Mouse (Mus musculus) liver, postnatal 0 days (tissue): ENCODE results near the gene Dclk1.

Experiments used
- CTCF ChIP-seq: sonication (generic); IDR thresholded peaks from 2 replicates; pipeline ENCODE4 v1.5.1; 2016; ENCODE audit warnings: antibody characterized with exemption, low read depth
- EP300 ChIP-seq: IDR thresholded peaks from 2 replicates; pipeline ENCODE4 v1.6.1; 2016; ENCODE audit warnings: antibody characterized with exemption, low read depth, mild to moderate bottlenecking

DNA sequence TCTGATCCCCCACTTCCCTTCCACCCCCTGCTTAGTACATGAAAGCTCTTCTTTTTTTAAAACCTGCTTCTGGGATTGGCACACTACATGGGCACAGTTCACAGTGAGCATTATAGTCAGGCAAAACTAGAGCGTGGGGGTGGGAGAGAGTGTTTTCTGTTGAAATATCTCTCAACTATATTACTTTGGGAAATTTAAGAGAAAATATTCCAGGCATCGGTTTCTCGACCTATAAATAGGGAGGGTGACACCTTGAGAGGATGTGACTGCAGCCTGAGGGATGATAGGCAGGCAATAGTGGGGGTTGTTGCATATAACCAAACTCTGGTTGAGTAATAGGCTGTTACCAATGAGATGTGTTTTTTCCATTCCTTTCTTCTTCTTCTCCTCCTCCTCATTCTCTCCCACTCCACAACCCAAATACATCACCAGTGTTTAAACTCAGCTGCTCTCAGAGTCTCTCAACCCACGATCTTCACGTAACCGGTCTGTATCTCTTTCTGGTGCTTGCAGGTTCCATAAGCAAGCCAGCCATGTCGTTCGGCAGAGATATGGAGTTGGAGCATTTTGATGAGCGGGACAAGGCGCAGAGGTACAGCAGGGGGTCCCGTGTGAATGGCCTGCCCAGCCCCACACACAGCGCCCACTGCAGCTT, 4.6 kb downstream of the Dclk1 start:
- TF ChIP-seq CTCF: no peak
- no peak for TF ChIP-seq EP300
